Mouse (Mus musculus) heart, embryonic 16.5 days (tissue): Measurements from ENCODE around the gene Pla2g1b. TPM values are rescaled to one million over a fixed set of nuclear protein-coding genes. Genes with fewer than 3 reads are reported as not detected.

ENCODE experiments used
- ATAC-seq: fragments of 200-750 bp; cut with Nextera tagmentation; replicated peaks from 2 replicates; pipeline ENCODE4 v1.8.0; 2017; ENCODE audit warnings: moderate number of reproducible peaks; ENCODE audit not compliant: insufficient read depth, low FRiP score; ENCODE audit errors: extremely low read depth
- H3K27ac ChIP-seq: fragments of 300-500 bp; sonication (generic); 2 replicates; pipeline ENCODE4 v1.5.1; 2014; ENCODE audit warnings: mild to moderate bottlenecking, low read length, control low read depth, moderate library complexity
- H3K27me3 ChIP-seq: fragments of 300-500 bp; sonication (generic); 2 replicates; pipeline ENCODE4 v1.6.1; 2014; ENCODE audit warnings: low read length, mixed read lengths; ENCODE audit not compliant: control insufficient read depth, insufficient read depth
- H3K36me3 ChIP-seq: fragments of 300-500 bp; sonication (generic); 2 replicates; pipeline ENCODE4 v1.6.1; 2014; ENCODE audit not compliant: control insufficient read depth, insufficient read depth
- H3K4me1 ChIP-seq: fragments of 300-500 bp; sonication (generic); 2 replicates; pipeline ENCODE4 v1.6.1; 2014; ENCODE audit warnings: low read length, mixed read lengths; ENCODE audit not compliant: control insufficient read depth, insufficient read depth
- H3K4me2 ChIP-seq: fragments of 300-500 bp; sonication (generic); 2 replicates; pipeline ENCODE4 v1.6.1; 2014; ENCODE audit warnings: low read depth, mild to moderate bottlenecking, control low read depth, low read length
- H3K4me3 ChIP-seq: fragments of 300-500 bp; sonication (generic); 2 replicates; pipeline ENCODE4 v1.5.1; 2014; ENCODE audit warnings: mild to moderate bottlenecking, control low read depth, low read length
- H3K9ac ChIP-seq: fragments of 300-500 bp; sonication (generic); 2 replicates; pipeline ENCODE4 v1.6.1; 2014; ENCODE audit warnings: low read length, control low read depth
- H3K9me3 ChIP-seq: fragments of 300-500 bp; sonication (generic); replicated peaks from 2 replicates; pipeline ENCODE4 v1.6.1; 2016; ENCODE audit warnings: low read length; ENCODE audit not compliant: control insufficient read depth
- WGBS: fragments of 180-500 bp; shearing (Covaris S2); extraction: QIAGEN DNeasy Blood & Tissue Kit; methylation state at CpG from one replicate; pipeline ENCODE4 v1.1.7; 2014; 5-methylcytosine and 5-hydroxymethylcytosine counted together
- polyA plus RNA-seq: library from polyadenylated mRNA; unstranded; fragments of >200 nt; fragmentation: Nextera tagmentation; extraction: Ambion mirVana; gene quantifications from 2 replicates; pipeline ENCODE4 v1.2.1, GENCODE M21; 2015

Pla2g1b gene
- polyA plus RNA-seq, 1 experiment from 2014 or later, result 0.46 TPM

DNA sequence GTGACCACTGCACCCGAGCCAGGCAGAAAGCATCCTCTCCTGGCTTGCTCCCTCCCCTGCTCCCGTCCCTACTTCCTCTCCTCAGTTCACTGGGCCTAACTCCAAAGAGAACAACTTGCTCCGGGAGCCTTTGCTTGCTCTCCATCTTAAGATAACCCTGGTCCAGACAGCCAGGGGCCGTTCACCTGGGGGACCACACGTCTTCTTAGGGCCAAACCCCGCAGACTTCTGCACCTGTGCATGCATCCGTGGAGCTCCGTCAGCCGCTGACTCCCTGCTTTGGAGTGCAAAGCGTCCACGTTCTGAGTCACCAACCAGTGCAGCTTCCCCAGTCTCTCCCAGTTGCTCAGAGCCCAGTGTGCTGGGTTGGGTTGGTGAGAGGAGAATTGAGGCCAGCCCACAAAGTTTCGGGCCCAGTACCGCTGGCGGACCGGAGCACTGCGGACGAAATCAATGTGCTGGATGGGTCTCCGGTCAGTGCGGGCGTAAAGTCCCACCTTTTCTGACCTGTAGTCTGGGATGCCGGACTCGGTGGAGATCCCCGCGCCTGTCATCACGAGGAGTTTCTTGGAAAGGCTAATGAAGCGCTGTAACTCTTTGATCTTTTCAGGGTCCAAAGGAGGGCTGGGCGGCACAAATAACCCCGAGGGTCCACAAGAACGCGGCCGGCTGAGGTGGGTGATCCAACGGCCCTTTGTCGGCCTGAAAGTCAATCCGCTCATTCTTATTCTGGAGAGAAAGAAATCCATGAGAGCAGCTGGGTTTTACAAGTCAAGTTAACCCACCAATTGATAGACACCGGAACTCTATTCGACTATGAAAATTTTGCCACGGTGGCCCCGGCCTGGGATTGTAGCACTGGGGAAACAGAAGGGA, 16.6 kb downstream of the Pla2g1b start:
- Histone ChIP-seq H3K27ac (no peak overlapping the region), H3K36me3 (peaks cover 8% of the 10 kb centered on the region; the same call in 1 of the 2 replicates), H3K4me3 (no peak overlapping the region), H3K9ac (no peak overlapping the region), H3K27me3 (no peaks in the 10 kb centered on the region), H3K4me1 (peaks cover 6% of the 10 kb centered on the region), H3K9me3 (no peaks in the 10 kb centered on the region), H3K4me2 (no peak overlapping the region)
- 50% methylated on average over 38 of the region's 38 CpGs for WGBS
- no peak for ATAC-seq

DNA sequence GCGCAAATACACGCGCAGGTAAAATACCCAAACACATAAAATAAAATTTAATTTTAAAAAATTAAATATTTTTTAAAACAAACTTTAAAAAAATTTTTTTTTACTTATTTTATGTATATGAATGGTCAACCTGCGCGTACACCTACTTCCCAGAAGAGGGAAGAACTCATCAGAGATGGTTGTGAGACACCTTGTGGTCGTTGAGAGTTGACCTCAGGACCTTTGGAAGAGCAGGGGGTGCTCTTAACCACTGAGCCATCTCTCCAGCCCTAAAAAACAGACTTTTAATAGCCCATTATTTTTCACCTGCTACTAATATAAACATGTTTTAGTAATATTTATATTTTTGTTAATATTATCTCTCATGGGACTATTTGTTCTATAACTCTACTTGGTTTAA, 17.3 kb downstream of the Pla2g1b start:
- 49% methylated on average over 6 of the region's 6 CpGs for WGBS
- H3K27ac ChIP-seq, result no peak overlapping the region
- H3K27me3 ChIP-seq, result no peaks in the 10 kb centered on the region
- ATAC-seq, result no peak
- H3K4me1 ChIP-seq, result peaks cover 6% of the 10 kb centered on the region
- no peak overlapping the region for H3K4me3 ChIP-seq
- H3K36me3 ChIP-seq, result peaks cover 8% of the 10 kb centered on the region; the same call in 1 of the 2 replicates
- no peaks in the 10 kb centered on the region for H3K9me3 ChIP-seq
- H3K4me2 ChIP-seq, result no peak overlapping the region
- no peak overlapping the region for H3K9ac ChIP-seq

DNA sequence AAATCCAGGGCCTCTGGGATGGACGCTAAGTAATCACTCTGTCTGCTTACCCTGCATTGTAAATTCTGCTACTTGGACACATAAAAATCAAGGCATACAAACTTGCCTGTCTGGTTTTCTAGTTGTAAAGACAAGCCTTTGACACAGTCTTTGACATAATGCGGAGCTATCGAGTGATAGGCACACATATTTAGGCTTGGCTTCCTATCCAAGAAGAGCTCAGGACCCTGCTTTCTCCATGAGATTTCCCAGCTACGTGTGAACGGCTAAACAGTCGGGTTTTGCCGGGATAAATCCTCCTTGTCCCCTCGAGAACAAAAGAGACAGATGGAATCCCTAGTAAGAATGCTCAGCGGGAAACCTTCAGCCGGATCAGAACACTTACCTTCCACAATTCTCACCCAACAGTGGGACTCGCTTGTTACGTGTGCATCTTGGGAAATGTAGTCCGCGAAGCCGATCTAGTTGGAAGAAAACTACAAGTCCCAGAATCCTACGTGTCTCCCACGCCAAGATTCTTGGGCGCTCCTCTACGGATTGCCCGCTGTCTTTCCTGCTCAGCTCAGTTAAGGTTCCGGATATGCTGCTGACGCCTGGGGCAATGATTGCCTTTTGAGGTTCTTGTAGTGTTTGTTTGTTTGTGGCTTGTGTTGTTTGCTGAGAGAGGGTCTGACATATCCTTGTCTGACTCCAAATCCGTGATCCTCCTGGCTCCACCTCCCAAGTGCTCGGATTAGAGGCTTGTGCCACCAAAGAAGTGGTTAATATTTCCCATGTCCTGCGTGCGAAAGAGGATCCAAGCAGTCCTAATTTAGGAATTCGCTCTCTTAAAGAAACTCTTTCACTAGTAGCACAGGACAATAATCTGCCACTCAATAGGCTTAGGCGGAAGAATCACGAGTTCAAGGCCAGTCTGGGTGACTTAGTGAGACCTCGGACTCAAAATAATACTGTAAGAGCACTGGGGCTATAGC, 18.2 kb downstream of the Pla2g1b start, which contains the start of gene Sirt4:
Gene Sirt4, minus strand, starts transcription at position 779 of the 974 bp plus-strand sequence.
- Histone ChIP-seq H3K4me1 (peaks cover 6% of the 10 kb centered on the region), H3K9me3 (no peaks in the 10 kb centered on the region), H3K4me3 (peak within 1 kb of the TSS; percentile 62), H3K4me2 (peak within 1 kb of the TSS; percentile 60), H3K27ac (peak within 1 kb of the TSS; percentile 80), H3K36me3 (peaks cover 8% of the 10 kb centered on the region; the same call in 1 of the 2 replicates), H3K27me3 (no peaks in the 10 kb centered on the region), H3K9ac (peak within 1 kb of the TSS; percentile 66)
- 5% methylated on average over 30 of the region's 30 CpGs for WGBS
- ATAC-seq, result peak; percentile 85

DNA sequence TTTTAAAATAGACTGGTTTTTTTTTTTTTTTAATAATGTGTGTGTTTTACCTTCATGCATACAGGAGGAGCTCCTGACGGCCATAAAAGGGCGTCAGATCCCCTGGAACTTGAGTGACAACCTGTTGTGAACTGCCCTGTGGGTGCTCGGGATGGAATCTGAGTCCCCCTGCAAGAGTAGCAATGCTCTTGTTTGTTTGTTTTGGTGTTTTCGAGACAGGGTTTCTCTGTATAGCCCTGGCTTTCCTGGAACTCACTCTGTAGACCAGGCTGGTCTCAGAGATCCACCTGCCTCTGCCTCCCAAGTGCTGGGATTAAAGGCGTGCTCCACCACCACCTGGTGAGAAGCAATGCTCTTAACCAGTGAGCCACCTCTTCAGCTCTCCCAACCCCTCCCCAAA, 18.9 kb downstream of the Pla2g1b start:
- Histone ChIP-seq H3K4me2 (peak overlapping the region; percentile 60), H3K9ac (peak overlapping the region; percentile 66), H3K9me3 (no peaks in the 10 kb centered on the region), H3K4me3 (peak overlapping the region; percentile 62), H3K27ac (peak overlapping the region; percentile 80; the same call in 1 of the 2 replicates), H3K27me3 (no peaks in the 10 kb centered on the region), H3K4me1 (peaks cover 6% of the 10 kb centered on the region), H3K36me3 (0 out of 2 replicates have a peak, but pooled peaks cover 3% of the 10 kb centered on the region)
- no peak for ATAC-seq
- 64% methylated on average over 5 of the region's 5 CpGs for WGBS

DNA sequence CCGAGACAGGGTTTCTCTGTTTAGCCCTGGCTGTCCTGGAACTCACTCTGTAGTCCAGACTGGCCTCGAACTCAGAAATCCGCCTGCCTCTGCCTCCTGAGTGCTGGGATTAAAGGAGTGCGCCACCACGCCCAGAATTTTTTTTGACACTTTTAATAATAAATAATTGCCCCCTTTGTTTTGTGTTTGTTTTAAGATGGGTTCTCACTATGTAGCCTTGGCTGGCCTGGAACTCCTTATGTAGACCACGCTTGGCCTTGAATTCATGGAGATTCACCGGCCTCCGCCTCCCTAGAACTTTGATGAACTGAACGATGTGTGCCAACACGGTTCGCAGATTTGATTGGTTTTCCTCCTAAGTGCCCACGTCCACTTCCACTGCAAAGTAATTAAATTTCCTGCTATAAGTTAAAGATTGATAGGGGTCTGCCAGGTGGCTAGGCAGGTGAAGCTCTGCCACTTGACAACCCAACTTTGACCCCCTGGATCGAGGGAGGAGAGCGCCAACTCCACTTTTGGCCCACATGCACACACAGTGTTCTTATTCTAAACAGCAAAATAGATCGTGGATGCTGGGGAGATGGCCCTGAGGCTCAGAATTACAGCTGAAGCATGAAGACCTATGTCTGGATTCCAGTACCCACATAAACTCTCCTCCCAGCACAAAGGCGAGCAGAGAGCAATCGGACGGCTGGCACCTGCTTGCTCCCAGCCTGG, 19.6 kb downstream of the Pla2g1b start:
- Histone ChIP-seq H3K4me3 (no peak overlapping the region), H3K9me3 (no peaks in the 10 kb centered on the region), H3K36me3 (0 out of 2 replicates have a peak, but pooled peaks cover 2% of the 10 kb centered on the region), H3K27me3 (no peaks in the 10 kb centered on the region), H3K9ac (no peak overlapping the region), H3K4me1 (peaks cover 8% of the 10 kb centered on the region), H3K4me2 (no peak overlapping the region), H3K27ac (no peak overlapping the region)
- WGBS, result 82% methylated on average over 18 of the region's 18 CpGs
- no peak for ATAC-seq

DNA sequence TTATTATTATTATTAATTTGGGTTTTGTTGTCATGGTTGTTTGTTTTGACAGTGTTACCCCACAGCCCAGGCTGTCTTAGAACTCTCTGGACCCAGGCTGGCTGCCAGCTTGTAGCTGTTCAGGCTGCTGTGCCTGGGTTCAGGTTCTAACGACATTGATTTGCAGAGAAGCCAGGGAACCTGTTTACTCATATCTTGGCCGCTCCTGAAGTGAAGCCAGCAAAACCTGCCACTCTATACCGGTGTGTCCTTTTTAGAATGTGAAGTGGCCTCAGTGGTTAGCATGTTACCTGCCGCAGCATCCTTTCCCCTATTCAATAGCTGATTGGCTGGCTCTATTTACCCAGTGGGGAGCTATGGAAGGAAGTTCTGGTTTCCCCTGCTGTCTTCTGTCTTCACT, 20.7 kb downstream of the Pla2g1b start:
- Histone ChIP-seq H3K4me1 (peaks cover 19% of the 10 kb centered on the region), H3K27me3 (no peaks in the 10 kb centered on the region), H3K36me3 (0 out of 2 replicates have a peak, but pooled peaks cover 2% of the 10 kb centered on the region), H3K9me3 (no peaks in the 10 kb centered on the region), H3K4me3 (no peak overlapping the region), H3K4me2 (no peak overlapping the region), H3K9ac (no peak overlapping the region), H3K27ac (no peak overlapping the region)
- 47% methylated on average over 4 of the region's 4 CpGs for WGBS
- ATAC-seq, result no peak

DNA sequence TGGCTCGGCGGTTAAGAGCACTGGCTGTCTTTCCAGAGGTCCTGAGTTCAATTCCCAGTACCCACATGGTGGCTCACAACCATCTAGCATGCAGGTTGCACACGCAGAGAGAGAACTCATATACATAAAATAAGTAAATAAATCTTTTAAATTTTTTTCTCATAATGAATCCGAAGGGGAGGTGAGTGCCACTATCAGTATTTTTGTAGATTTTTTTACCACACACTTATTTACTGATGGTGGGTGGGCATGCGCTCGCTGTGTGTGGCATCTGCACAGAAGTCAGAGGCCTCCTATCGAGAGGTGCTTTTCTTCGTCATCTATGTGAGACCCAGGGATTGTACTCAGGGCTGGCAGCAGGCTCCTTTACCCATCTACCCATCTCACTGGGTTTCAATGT, 21.3 kb downstream of the Pla2g1b start:
- no peak for ATAC-seq

DNA sequence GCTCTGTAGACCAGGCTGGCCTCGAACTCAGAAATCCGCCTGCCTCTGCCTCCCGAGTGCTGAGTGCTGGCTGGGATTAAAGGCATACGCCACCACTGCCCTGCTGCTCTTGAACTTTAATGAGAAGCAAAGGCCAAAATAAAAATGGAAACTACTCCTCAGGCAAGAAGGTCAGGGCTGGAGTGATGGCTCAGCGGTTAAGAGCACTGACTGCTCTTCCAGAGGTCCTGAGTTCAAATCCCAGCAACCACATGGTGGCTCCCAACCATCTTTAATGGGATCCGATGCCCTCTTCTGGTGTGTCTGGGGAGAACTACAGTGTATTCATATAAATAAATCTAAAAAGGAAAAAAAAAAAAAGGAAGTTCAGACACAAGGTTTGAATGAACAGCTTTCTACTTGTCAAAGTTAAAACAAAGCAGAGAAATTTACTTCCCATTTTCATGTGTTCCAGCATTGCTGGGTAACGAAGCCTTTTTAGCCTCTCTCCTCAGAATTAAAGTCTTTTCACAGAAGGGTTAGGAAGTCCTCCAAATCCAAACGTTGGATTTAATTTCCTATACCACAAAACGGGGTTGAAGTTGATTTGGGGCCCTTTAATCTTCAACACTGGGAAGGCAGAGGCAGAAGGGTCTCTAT, 22.0 kb downstream of the Pla2g1b start:
- H3K27me3 ChIP-seq, result no peaks in the 10 kb centered on the region
- H3K36me3 ChIP-seq, result no peaks in the 10 kb centered on the region
- no peak overlapping the region for H3K4me3 ChIP-seq
- H3K9ac ChIP-seq, result no peak overlapping the region
- H3K4me1 ChIP-seq, result peaks cover 26% of the 10 kb centered on the region
- H3K4me2 ChIP-seq, result no peak overlapping the region
- H3K27ac ChIP-seq, result peak overlapping the region; percentile 100
- no peaks in the 10 kb centered on the region for H3K9me3 ChIP-seq
- 73% methylated on average over 9 of the region's 9 CpGs for WGBS
- ATAC-seq, result no peak

More for the DNA sequence above, 21.3 kb downstream of the Pla2g1b start:
- WGBS, result 86% methylated on average over 8 of the region's 8 CpGs
- Histone ChIP-seq H3K4me2 (no peak overlapping the region), H3K9ac (no peak overlapping the region), H3K9me3 (no peaks in the 10 kb centered on the region), H3K27me3 (no peaks in the 10 kb centered on the region), H3K36me3 (0 out of 2 replicates have a peak, but pooled peaks cover 2% of the 10 kb centered on the region), H3K4me3 (no peak overlapping the region), H3K27ac (no peak overlapping the region), H3K4me1 (peaks cover 24% of the 10 kb centered on the region)
